8 mouse cellular contexts compared by ENCODE assay signal in the genomic region with DNA sequence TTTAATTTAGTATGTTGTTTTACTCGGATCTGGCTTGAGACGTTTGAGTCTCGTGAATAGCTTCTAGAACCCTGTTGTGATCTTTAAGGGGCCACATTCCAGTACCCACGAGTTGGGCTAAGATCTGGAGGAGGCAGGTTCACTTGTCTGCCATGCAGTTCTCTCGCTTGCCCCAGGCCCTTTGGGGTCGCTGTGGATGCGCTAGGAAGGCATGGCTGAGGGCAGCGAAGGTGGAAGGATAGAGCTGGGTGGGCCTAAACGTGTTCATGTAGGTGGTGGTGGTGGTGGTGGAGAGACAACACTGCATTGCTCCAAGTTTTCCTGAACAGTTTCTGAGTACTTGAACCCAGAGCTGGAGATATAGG. TPM values are rescaled to one million over a fixed set of nuclear protein-coding genes. Genes with fewer than 3 reads are reported as not detected.
A peak's percentile ranks its signal among the peaks of the same experiment; 100 is the strongest.
DNase-seq lines count a peak whose midpoint lies in the region; ATAC-seq and TF ChIP-seq lines count a peak whose summit lies in the region.

No protein-coding gene starts in this region.

- 0 out of 2 replicates have a peak, but pooled peaks have one; percentile 12 for ATAC-seq in forebrain, embryonic 13.5 days
- no peak for ATAC-seq in intestine, embryonic 15.5 days
- ATAC-seq in lung, postnatal 0 days = no peak

- peak overlapping the region; percentile 75; the same call in 1 of the 2 replicates for H3K9ac ChIP-seq in forebrain, embryonic 13.5 days
- no peak overlapping the region for H3K9ac ChIP-seq in intestine, embryonic 15.5 days
- H3K9ac ChIP-seq in lung, postnatal 0 days (replicated peaks; ENCODE audit: low read depth) = no peak overlapping the region

- H3K4me3 ChIP-seq in forebrain, embryonic 13.5 days = peak overlapping the region; percentile 62
- peak overlapping the region; percentile 51 for H3K4me3 ChIP-seq in intestine, embryonic 15.5 days (replicated peaks)
- H3K4me3 ChIP-seq in lung, postnatal 0 days (ENCODE audit: low read depth, low read length) = peak overlapping the region; percentile 50; the same call in 1 of the 2 replicates
- peak overlapping the region; percentile 16 for H3K4me3 ChIP-seq in small intestine, adult 2 months (ENCODE audit: low read depth, low read length)

- no peak for TF ChIP-seq POLR2A in small intestine, adult 2 months (IDR thresholded peaks at IDR 0.05; ENCODE audit: low read depth, low read length)

- peaks cover 38% of the 10 kb centered on the region for H3K4me1 ChIP-seq in forebrain, embryonic 13.5 days
- peaks cover 8% of the 10 kb centered on the region for H3K4me1 ChIP-seq in intestine, embryonic 15.5 days (replicated peaks)
- peaks cover 15% of the 10 kb centered on the region; the same call in 1 of the 2 replicates for H3K4me1 ChIP-seq in lung, postnatal 0 days (ENCODE audit: insufficient read depth, low read depth, low read length)
- H3K4me1 ChIP-seq in small intestine, adult 2 months (ENCODE audit: control insufficient read depth, insufficient read depth, insufficient read length, low read length) = peaks cover 16% of the 10 kb centered on the region; the same call in 1 of the 2 replicates

- H3K9me3 ChIP-seq in forebrain, embryonic 13.5 days (replicated peaks) = no peaks in the 10 kb centered on the region
- H3K9me3 ChIP-seq in intestine, embryonic 15.5 days = no peaks in the 10 kb centered on the region
- no peaks in the 10 kb centered on the region for H3K9me3 ChIP-seq in lung, postnatal 0 days (ENCODE audit: low read length)

- peak; percentile 65 for TF ChIP-seq CTCF in lung, postnatal 0 days (IDR thresholded peaks at IDR 0.05)
- TF ChIP-seq CTCF in small intestine, adult 2 months (IDR thresholded peaks at IDR 0.05; ENCODE audit: extremely low read depth, insufficient read length, insufficient replicate concordance, low read depth, low read length) = 0 out of 2 replicates have a peak, but pooled peaks have one; percentile 8

- no peak for TF ChIP-seq EP300 in lung, postnatal 0 days (IDR thresholded peaks at IDR 0.05)

- peaks cover 24% of the 10 kb centered on the region; the same call in 1 of the 2 replicates for H3K27me3 ChIP-seq in forebrain, embryonic 13.5 days
- peaks cover 16% of the 10 kb centered on the region for H3K27me3 ChIP-seq in intestine, embryonic 15.5 days (replicated peaks)
- peaks cover 26% of the 10 kb centered on the region for H3K27me3 ChIP-seq in lung, postnatal 0 days (replicated peaks; ENCODE audit: insufficient read depth, low read length)
- peaks cover 23% of the 10 kb centered on the region for H3K27me3 ChIP-seq in small intestine, adult 2 months (ENCODE audit: control insufficient read depth, insufficient read depth, low read length)

- peak overlapping the region; percentile 99 for H3K4me2 ChIP-seq in forebrain, embryonic 13.5 days
- peak overlapping the region; percentile 96 for H3K4me2 ChIP-seq in intestine, embryonic 15.5 days (replicated peaks)
- H3K4me2 ChIP-seq in lung, postnatal 0 days (replicated peaks; ENCODE audit: low read depth, low read length) = peak overlapping the region; percentile 97; the same call in 1 of the 2 replicates

- no peak overlapping the region for H3K27ac ChIP-seq in forebrain, embryonic 13.5 days
- H3K27ac ChIP-seq in intestine, embryonic 15.5 days = no peak overlapping the region
- no peak overlapping the region for H3K27ac ChIP-seq in lung, postnatal 0 days (ENCODE audit: low read length)
- H3K27ac ChIP-seq in small intestine, adult 2 months (ENCODE audit: insufficient read depth, low read depth, low read length) = no peak overlapping the region

- 2% methylated on average over 9 of the region's 9 CpGs for WGBS in forebrain, embryonic 13.5 days
- 4% methylated on average over 9 of the region's 9 CpGs for WGBS in intestine, embryonic 15.5 days
- WGBS in lung, postnatal 0 days = 3% methylated on average over 9 of the region's 9 CpGs
- WGBS in small intestine, adult 2 months = 9% methylated on average over 9 of the region's 9 CpGs

- peak; percentile 15 to 18 for DNase-seq in spleen, adult 18-20 months
- no peak for DNase-seq in spleen, adult 12 weeks (ENCODE audit: low spot score)
- DNase-seq in brain, adult 2 months (ENCODE audit: low read depth, low spot score) = peak; percentile 66
- peak; percentile 32 for DNase-seq in lung, postnatal 0 days (ENCODE audit: low spot score)
- no peak for DNase-seq in layer of hippocampus, adult 8-10 months (ENCODE audit: low spot score in 2 of 2)

- no peaks in the 10 kb centered on the region for H3K36me3 ChIP-seq in forebrain, embryonic 13.5 days (ENCODE audit: poor library complexity, severe bottlenecking)
- H3K36me3 ChIP-seq in intestine, embryonic 15.5 days = no peaks in the 10 kb centered on the region
- H3K36me3 ChIP-seq in lung, postnatal 0 days (ENCODE audit: insufficient read depth, low read length) = no peaks in the 10 kb centered on the region
- H3K36me3 ChIP-seq in small intestine, adult 2 months (ENCODE audit: control insufficient read depth, insufficient read depth, low read length) = no peaks in the 10 kb centered on the region

RNA-seq across cellular contexts. Expression of gene Btbd11, which starts 2.1 kb away (rescaled TPM):
- polyA plus RNA-seq in forebrain, embryonic 13.5 days (2015; fragmentation: Nextera tagmentation; extraction: Ambion mirVana) = 4.5 and 7.7 TPM in 2 replicates
- 1.5 and 1.6 TPM in 2 replicates for polyA plus RNA-seq in intestine, embryonic 15.5 days (2015; fragmentation: Nextera tagmentation; extraction: Ambion mirVana)
- polyA plus RNA-seq in lung, postnatal 0 days (2015; fragmentation: Nextera tagmentation; extraction: Ambion mirVana) = 0.61 and 0.98 TPM in 2 replicates
- polyA plus RNA-seq in small intestine, adult 2 months (2012; rRNA removed) = 1.0 and 1.8 TPM in 2 replicates
- 10 to 100 TPM; 20.2 to 30.5 (median 21.7) TPM for total RNA-seq in layer of hippocampus, adult 8-10 months (2022)

Comparison
In these comparisons a context has a peak if more than half of its experiments do, and no peak if none do; other contexts are left out.
1. DNase-seq: peak in spleen, adult 18-20 months (2 of 2), brain, adult 2 months (single experiment) and lung, postnatal 0 days (single experiment); none in spleen, adult 12 weeks (single experiment) and layer of hippocampus, adult 8-10 months (0 of 2).
2. Peak in every context shown above with its lines, with median percentiles within 50 percentile points of each other: H3K4me2 ChIP-seq and H3K4me3 ChIP-seq.